Comparison of ENCODE assay signal across 29 mouse cellular contexts in the genomic region with DNA sequence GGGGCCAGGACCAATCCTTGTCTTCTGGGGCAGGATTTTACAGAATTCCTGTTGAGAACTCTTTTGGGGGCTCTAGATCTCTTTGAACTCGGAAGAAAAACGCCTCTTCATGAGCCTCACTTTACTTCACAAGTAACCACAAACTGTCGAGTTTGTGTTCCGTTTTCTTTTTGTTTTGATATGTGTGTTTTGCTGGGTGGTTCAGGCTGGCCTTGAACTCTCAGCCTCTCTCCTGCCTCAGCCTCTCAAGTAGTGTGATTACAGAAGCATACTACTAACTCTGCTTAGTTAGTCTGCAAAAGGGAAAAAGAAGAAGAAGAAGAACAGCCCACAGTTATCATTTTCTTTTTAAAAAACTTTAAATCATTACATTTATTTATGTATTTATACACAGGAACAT. TPM values are rescaled to one million over a fixed set of nuclear protein-coding genes. Genes with fewer than 3 reads are reported as not detected.
A peak's percentile ranks its signal among the peaks of the same experiment; 100 is the strongest.
DNase-seq lines count a peak whose midpoint lies in the region; ATAC-seq lines count a peak whose summit lies in the region.
"Had no signal": no experiment of that assay in that cellular context is flagged by ENCODE, and none has a peak within 500 bp of the region (broad histone marks: within the 10 kb centered on the region; RNA-seq: fewer than 3 reads in every experiment).

No protein-coding gene starts in this region.

- ATAC-seq in heart, embryonic 16.5 days (replicated peaks; ENCODE audit: extremely low read depth, insufficient read depth, low FRiP score), result no peak
- ATAC-seq in heart, embryonic 12.5 days (ENCODE audit: insufficient number of reproducible peaks, low FRiP score), result no peak
- ATAC-seq in cerebellum, adult (ENCODE audit: insufficient number of reproducible peaks, low FRiP score, low TSS enrichment), result no peak
- ATAC-seq: forebrain, embryonic 14.5 days; forebrain, postnatal 0 days; hindbrain, embryonic 16.5 days had no signal

- no peaks in the 10 kb centered on the region for H3K9me3 ChIP-seq in heart, embryonic 16.5 days (replicated peaks; ENCODE audit: control insufficient read depth, low read length)
- no peaks in the 10 kb centered on the region for H3K9me3 ChIP-seq in heart, embryonic 12.5 days (replicated peaks)
- H3K9me3 ChIP-seq: embryonic facial prominence, embryonic 12.5 days; embryonic facial prominence, embryonic 15.5 days; G1E; heart, embryonic 13.5 days; hindbrain, embryonic 10.5 days; hindbrain, embryonic 13.5 days had no signal

- peak; percentile 47 for DNase-seq in 416B (ENCODE audit: low read depth)
- DNase-seq in thymus, postnatal 0 days (ENCODE audit: low spot score), result peak; percentile 65
- peak; percentile 19 to 49 for DNase-seq in thymus, postnatal 36 days
- DNase-seq in natural killer cell, adult 2 months (ENCODE audit: low spot score in 2 of 2), result no peak
- DNase-seq in embryo, embryonic 9.5 days (ENCODE audit: extremely low spot score), result no peak
- DNase-seq: adrenal gland, adult 8-10 months; adrenal gland, postnatal 25 days; B cell, adult 2 months; cerebellum, adult 18-20 months; cerebellum, adult 9-10 months; cerebellum, postnatal 14 days; forebrain, postnatal 0 days; gastrocnemius, adult 2 months; gastrocnemius, postnatal 14 days; heart, adult 11 months; heart, postnatal 10 days; heart, postnatal 36 days had no signal

- peak overlapping the region; percentile 14; the same call in 1 of the 2 replicates for H3K27ac ChIP-seq in heart, embryonic 16.5 days (ENCODE audit: low read length)
- H3K27ac ChIP-seq in heart, embryonic 12.5 days (ENCODE audit: poor library complexity, severe bottlenecking), result no peak overlapping the region
- H3K27ac ChIP-seq: embryonic facial prominence, embryonic 12.5 days; embryonic facial prominence, embryonic 15.5 days; gastrocnemius, adult 2 months; heart, embryonic 13.5 days; hindbrain, embryonic 10.5 days; hindbrain, embryonic 13.5 days had no signal

- H3K9ac ChIP-seq in heart, embryonic 16.5 days (ENCODE audit: low read length), result no peak overlapping the region
- H3K9ac ChIP-seq in heart, embryonic 12.5 days, result no peak overlapping the region
- H3K9ac ChIP-seq: embryonic facial prominence, embryonic 12.5 days; embryonic facial prominence, embryonic 15.5 days; forebrain, postnatal 0 days; heart, embryonic 13.5 days; hindbrain, embryonic 13.5 days had no signal

- H3K27me3 ChIP-seq in heart, embryonic 16.5 days (ENCODE audit: control insufficient read depth, insufficient read depth, low read length), result no peaks in the 10 kb centered on the region
- no peaks in the 10 kb centered on the region for H3K27me3 ChIP-seq in heart, embryonic 12.5 days (replicated peaks)
- H3K27me3 ChIP-seq: CH12.LX; embryonic facial prominence, embryonic 12.5 days; embryonic facial prominence, embryonic 15.5 days; heart, embryonic 13.5 days; hindbrain, embryonic 13.5 days had no signal

- no peaks in the 10 kb centered on the region for H3K36me3 ChIP-seq in heart, embryonic 16.5 days (ENCODE audit: control insufficient read depth, insufficient read depth)
- no peaks in the 10 kb centered on the region for H3K36me3 ChIP-seq in heart, embryonic 12.5 days
- H3K36me3 ChIP-seq: embryonic facial prominence, embryonic 12.5 days; embryonic facial prominence, embryonic 15.5 days; G1E; heart, embryonic 13.5 days; hindbrain, embryonic 10.5 days; hindbrain, embryonic 13.5 days had no signal

- H3K4me3 ChIP-seq in heart, embryonic 16.5 days (ENCODE audit: low read length), result no peak overlapping the region
- H3K4me3 ChIP-seq in heart, embryonic 12.5 days, result no peak overlapping the region
- H3K4me3 ChIP-seq: embryonic facial prominence, embryonic 12.5 days; embryonic facial prominence, embryonic 15.5 days; gastrocnemius, adult 2 months; heart, embryonic 13.5 days; hindbrain, embryonic 10.5 days; hindbrain, embryonic 13.5 days had no signal

- no peak overlapping the region for H3K4me2 ChIP-seq in heart, embryonic 16.5 days (ENCODE audit: low read depth, low read length)
- H3K4me2 ChIP-seq in heart, embryonic 12.5 days, result no peak overlapping the region
- H3K4me2 ChIP-seq: embryonic facial prominence, embryonic 12.5 days; embryonic facial prominence, embryonic 15.5 days; heart, embryonic 13.5 days; hindbrain, embryonic 13.5 days had no signal

- H3K4me1 ChIP-seq in heart, embryonic 16.5 days (ENCODE audit: control insufficient read depth, insufficient read depth, low read length), result no peaks in the 10 kb centered on the region
- peaks cover 14% of the 10 kb centered on the region for H3K4me1 ChIP-seq in heart, embryonic 12.5 days (replicated peaks)
- H3K4me1 ChIP-seq: embryonic facial prominence, embryonic 12.5 days had no signal

- WGBS in heart, embryonic 16.5 days, result 54% methylated on average over 4 of the region's 4 CpGs
- 58% methylated on average over 4 of the region's 4 CpGs for WGBS in heart, embryonic 12.5 days

RNA-seq across cellular contexts. Expression of a gene that starts 4.9 kb away (rescaled TPM):
- 188 and 233 TPM in 2 replicates for polyA plus RNA-seq in heart, embryonic 16.5 days (2015; fragmentation: Nextera tagmentation; extraction: Ambion mirVana)
- polyA plus RNA-seq in heart, embryonic 12.5 days (2016; fragmentation: Nextera tagmentation; extraction: Ambion mirVana), result 222 and 229 TPM in 2 replicates
- 463 and 541 TPM in 2 replicates for polyA plus RNA-seq in thymus, postnatal 0 days (2015; fragmentation: Nextera tagmentation; extraction: Ambion mirVana)

RNA-seq across cellular contexts. Expression of a gene that starts 19.7 kb away (rescaled TPM):
- 73.4 and 78.2 TPM in 2 replicates for polyA plus RNA-seq in heart, embryonic 16.5 days (2015; fragmentation: Nextera tagmentation; extraction: Ambion mirVana)
- 24.7 and 26.3 TPM in 2 replicates for polyA plus RNA-seq in heart, embryonic 12.5 days (2016; fragmentation: Nextera tagmentation; extraction: Ambion mirVana)
- polyA plus RNA-seq in thymus, postnatal 0 days (2015; fragmentation: Nextera tagmentation; extraction: Ambion mirVana), result 1.8 and 2.2 TPM in 2 replicates
- polyA plus RNA-seq: G1E had no signal

RNA-seq across cellular contexts. Expression of a gene that starts 30.4 kb away (rescaled TPM):
- 31.1 and 31.8 TPM in 2 replicates for polyA plus RNA-seq in heart, embryonic 16.5 days (2015; fragmentation: Nextera tagmentation; extraction: Ambion mirVana)
- 31.8 and 33.8 TPM in 2 replicates for polyA plus RNA-seq in heart, embryonic 12.5 days (2016; fragmentation: Nextera tagmentation; extraction: Ambion mirVana)
- polyA plus RNA-seq in thymus, postnatal 0 days (2015; fragmentation: Nextera tagmentation; extraction: Ambion mirVana), result 27.8 and 32.4 TPM in 2 replicates

RNA-seq across cellular contexts. Expression of a gene that starts 32.4 kb away (rescaled TPM):
- polyA plus RNA-seq in heart, embryonic 16.5 days (2015; fragmentation: Nextera tagmentation; extraction: Ambion mirVana), result 41.5 and 48.6 TPM in 2 replicates
- polyA plus RNA-seq in heart, embryonic 12.5 days (2016; fragmentation: Nextera tagmentation; extraction: Ambion mirVana), result 26.1 and 26.3 TPM in 2 replicates
- polyA plus RNA-seq in thymus, postnatal 0 days (2015; fragmentation: Nextera tagmentation; extraction: Ambion mirVana), result 15.9 and 17.7 TPM in 2 replicates
- polyA plus RNA-seq: G1E had no signal

RNA-seq across cellular contexts. Expression of a gene that starts 42.1 kb away (rescaled TPM):
- 3.8 and 4.8 TPM in 2 replicates for polyA plus RNA-seq in heart, embryonic 16.5 days (2015; fragmentation: Nextera tagmentation; extraction: Ambion mirVana)
- 5.5 and 6.8 TPM in 2 replicates for polyA plus RNA-seq in heart, embryonic 12.5 days (2016; fragmentation: Nextera tagmentation; extraction: Ambion mirVana)
- polyA plus RNA-seq in thymus, postnatal 0 days (2015; fragmentation: Nextera tagmentation; extraction: Ambion mirVana), result 2.7 and 3.2 TPM in 2 replicates

Comparison
In these comparisons a context has a peak if more than half of its experiments do, and no peak if none do; other contexts are left out.
1. DNase-seq: peak in 416B (single experiment), thymus, postnatal 0 days (single experiment) and thymus, postnatal 36 days (2 of 2); none in natural killer cell, adult 2 months (0 of 2) and embryo, embryonic 9.5 days (single experiment).